Mouse (Mus musculus) liver, embryonic 14.5 days (tissue): ENCODE results near the gene Kctd11.

Experiments
- CTCF ChIP-seq: IDR thresholded peaks from 2 replicates; pipeline ENCODE4 v1.5.1; 2016; ENCODE audit warnings: antibody characterized with exemption, low read depth, control low read depth
- EP300 ChIP-seq: IDR thresholded peaks from 2 replicates; pipeline ENCODE4 v1.6.1; 2016; ENCODE audit warnings: antibody characterized with exemption, low read depth

- no peak for TF ChIP-seq EP300
- TF ChIP-seq CTCF, result no peak
These were observed 26.5 kb downstream of the Kctd11 start for GRCm38 (mm10) chr11:69854680-69855079.
